17 mouse cellular contexts compared by ENCODE assay signal in genomic region chr14:76759377-76759776, GRCm38 (mm10).
"Had no signal": no experiment of that assay in that cellular context is flagged by ENCODE, and none has a peak within 500 bp of the region (broad histone marks: within the 10 kb centered on the region; RNA-seq: fewer than 3 reads in every experiment).

No protein-coding gene starts in this region.

- DNase-seq: kidney, postnatal 25 days; liver, embryonic 13.5 days; lung, embryonic 14.5 days; right cerebral cortex, adult 18-20 months; right cerebral cortex, postnatal 14 days; right cerebral cortex, postnatal 4 days; thymus, adult 18-20 months; thymus, postnatal 36 days had no signal

- H3K27ac ChIP-seq: kidney, postnatal 0 days; liver, embryonic 13.5 days; macrophage; midbrain, embryonic 12.5 days; midbrain, embryonic 15.5 days; neural tube, embryonic 12.5 days; neural tube, embryonic 15.5 days; stomach, postnatal 0 days had no signal

- ATAC-seq: lung, postnatal 0 days; midbrain, embryonic 15.5 days had no signal

- H3K4me2 ChIP-seq: liver, embryonic 13.5 days; lung, embryonic 14.5 days; midbrain, embryonic 12.5 days; midbrain, embryonic 15.5 days; neural tube, embryonic 12.5 days; neural tube, embryonic 15.5 days had no signal

- H3K27me3 ChIP-seq: liver, embryonic 13.5 days; midbrain, embryonic 15.5 days; neural tube, embryonic 15.5 days had no signal

- H3K36me3 ChIP-seq: liver, embryonic 13.5 days; midbrain, embryonic 12.5 days; midbrain, embryonic 15.5 days; neural tube, embryonic 12.5 days; neural tube, embryonic 15.5 days had no signal

- H3K9ac ChIP-seq: liver, embryonic 13.5 days; lung, embryonic 14.5 days; midbrain, embryonic 12.5 days; midbrain, embryonic 15.5 days; neural tube, embryonic 12.5 days; neural tube, embryonic 15.5 days had no signal

- H3K9me3 ChIP-seq: liver, embryonic 13.5 days; megakaryocyte, embryonic 14.5 days; midbrain, embryonic 12.5 days; midbrain, embryonic 15.5 days; neural tube, embryonic 12.5 days; neural tube, embryonic 15.5 days had no signal

- H3K4me3 ChIP-seq: liver, embryonic 13.5 days; megakaryocyte, embryonic 14.5 days; midbrain, embryonic 12.5 days; midbrain, embryonic 15.5 days; neural tube, embryonic 12.5 days; neural tube, embryonic 15.5 days had no signal
